Mouse (Mus musculus): Measurements from ENCODE around the gene Gdpd5. TPM values are rescaled to one million over a fixed set of nuclear protein-coding genes. Genes with fewer than 3 reads are reported as not detected.
"Not testable (repeated sequence)": the region's sequence is repeated elsewhere in the genome, so short reads cannot be mapped to it uniquely, and the experiment has no call there.

The Gdpd5 gene
- polyA plus RNA-seq, 1 experiment from 2014 or later = 13.9 TPM

DNA sequence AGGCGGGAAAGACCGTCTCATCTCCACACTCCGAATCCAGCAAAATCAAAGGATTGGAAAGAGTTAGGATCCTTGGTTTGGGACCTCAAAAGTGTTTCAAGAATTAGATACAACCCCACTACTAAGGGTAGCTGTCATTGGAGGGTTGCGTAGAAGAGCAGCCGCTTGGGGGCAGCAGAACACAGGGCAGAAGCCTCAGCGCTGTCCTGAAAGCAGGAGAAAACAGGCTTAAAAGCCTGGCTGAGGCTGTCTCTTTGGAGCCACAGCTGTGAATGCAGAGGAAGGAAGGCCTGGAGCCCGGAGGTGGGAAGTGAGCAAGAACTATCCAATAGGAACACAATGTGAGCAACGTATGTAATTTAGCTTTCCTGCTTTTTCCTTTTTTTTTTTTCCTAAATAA lies 119.0 kb downstream of the Gdpd5 start:
- ChIA-PET CTCF (interaction anchor here (0.7 to 3.8 kb wide), 17 partner anchors 10 to 209 kb away, joined by 3 to 30 read pairs (median 4); no protein-coding TSS in a partner anchor), POLR2A (no interaction called here)
- H3K27me3 ChIP-seq = no peaks in the 10 kb centered on the region
- DNase-seq (ENCODE audit: low read depth, low spot score) (no peak), ATAC-seq (peak; percentile 54)
- peak; percentile 96 for TF ChIP-seq CTCF (IDR thresholded peaks at IDR 0.05)
- in situ Hi-C loops (cut with MboI; ENCODE audit: low pct_unique_long_range_greater_than_20kb) = loop anchor here (5.0 kb wide), 3 partner anchors 57 to 302 kb away; no protein-coding TSS in a partner anchor

DNA sequence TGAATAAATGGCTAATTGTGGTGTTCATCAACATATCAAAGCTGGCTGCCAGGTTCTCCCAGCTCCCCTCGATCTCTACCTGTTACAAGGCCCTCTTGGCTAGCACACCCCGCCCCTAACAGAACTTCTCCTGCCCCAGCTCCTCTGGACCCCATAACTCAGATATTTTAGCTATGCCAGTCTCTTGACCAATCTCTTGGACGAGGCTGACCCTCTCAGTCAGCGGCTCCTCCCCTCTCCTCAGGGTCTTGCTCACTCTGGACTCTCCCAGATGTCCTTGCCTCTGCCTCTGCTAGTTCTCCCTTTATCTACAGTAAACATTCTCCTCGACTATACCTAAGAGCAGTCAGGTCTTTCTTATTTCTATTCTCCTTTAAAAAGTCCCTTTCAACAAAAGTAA lies 119.4 kb downstream of the Gdpd5 start:
- DNase-seq (ENCODE audit: low read depth, low spot score) = no peak
- POLR2A ChIA-PET = no interaction called here

GRCm38 (mm10) chr7:99501148-99501547 lies 119.9 kb downstream of the Gdpd5 start:
- in situ Hi-C loops (cut with MboI; ENCODE audit: low pct_unique_long_range_greater_than_20kb) = loop anchor here (5.0 kb wide), 3 partner anchors 56 to 301 kb away; no protein-coding TSS in a partner anchor
- TF ChIP-seq CTCF (IDR thresholded peaks at IDR 0.05) = no peak
- H3K27me3 ChIP-seq = no peaks in the 10 kb centered on the region
- CTCF ChIA-PET = interaction anchor here (1.0 to 3.8 kb wide), 8 partner anchors 9 to 208 kb away, joined by 4 to 30 read pairs (median 6); no protein-coding TSS in a partner anchor
- no peak for DNase-seq (ENCODE audit: low read depth, low spot score)
- POLR2A ChIA-PET = no interaction called here
- ATAC-seq = no peak

More for the DNA sequence above, 119.4 kb downstream of the Gdpd5 start:
- CTCF ChIA-PET = interaction anchor here (1.0 to 3.8 kb wide), 15 partner anchors 9 to 209 kb away, joined by 3 to 30 read pairs (median 4); no protein-coding TSS in a partner anchor
- TF ChIP-seq CTCF (IDR thresholded peaks at IDR 0.05) = no peak
- no peaks in the 10 kb centered on the region for H3K27me3 ChIP-seq
- in situ Hi-C loops (cut with MboI; ENCODE audit: low pct_unique_long_range_greater_than_20kb) = loop anchor here (5.0 kb wide), 3 partner anchors 57 to 302 kb away; no protein-coding TSS in a partner anchor
- ATAC-seq = no peak

GRCm38 (mm10) chr7:99504556-99504955 lies 123.3 kb downstream of the Gdpd5 start:
- DNase-seq (ENCODE audit: low read depth, low spot score) (no peak), ATAC-seq (no peak)
- no peak for TF ChIP-seq CTCF (IDR thresholded peaks at IDR 0.05)
- no peaks in the 10 kb centered on the region for H3K27me3 ChIP-seq
- ChIA-PET POLR2A (no interaction called here), CTCF (no interaction called here)
- in situ Hi-C loops (cut with MboI; ENCODE audit: low pct_unique_long_range_greater_than_20kb) = loop anchor here (5.0 kb wide), 3 partner anchors 53 to 298 kb away; no protein-coding TSS in a partner anchor

GRCm38 (mm10) chr7:99508187-99508586 lies 127.0 kb downstream of the Gdpd5 start:
- ATAC-seq; H3K27me3 ChIP-seq; DNase-seq (ENCODE audit: low read depth, low spot score); POLR2A ChIA-PET; in situ Hi-C loops (cut with MboI; ENCODE audit: low pct_unique_long_range_greater_than_20kb): not testable (repeated sequence)
- CTCF ChIA-PET = interaction anchor here (2.9 kb wide), 1 partner anchor 8 kb away, joined by 12 read pairs; no protein-coding TSS in a partner anchor

GRCm38 (mm10) chr7:99510087-99510501 lies 128.9 kb downstream of the Gdpd5 start:
- DNase-seq (ENCODE audit: low read depth, low spot score) = no peak
- no peak for TF ChIP-seq CTCF (IDR thresholded peaks at IDR 0.05)
- ChIA-PET POLR2A (no interaction called here), CTCF (interaction anchor here (1.9 to 2.9 kb wide), 2 partner anchors 10 to 46 kb away, joined by 6 to 12 read pairs; no protein-coding TSS in a partner anchor)
- no peak for ATAC-seq
- in situ Hi-C loops (cut with MboI; ENCODE audit: low pct_unique_long_range_greater_than_20kb) = no loop called here
- no peaks in the 10 kb centered on the region for H3K27me3 ChIP-seq

Other genes starting within 250 kb of the Gdpd5 start
- 29.6 TPM for gene Uvrag, start 240.3 kb upstream of the Gdpd5 start, polyA plus RNA-seq (2021)
- gene Dgat2, start 198.7 kb upstream of the Gdpd5 start, polyA plus RNA-seq (2021) = 3.7 TPM
- not detected for gene Mogat2, start 142.8 kb upstream of the Gdpd5 start, polyA plus RNA-seq (2021)
- gene Map6, start 114.0 kb upstream of the Gdpd5 start, polyA plus RNA-seq (2021) = 15.8 TPM
- 662 TPM for gene Serpinh1, start 28.2 kb upstream of the Gdpd5 start, polyA plus RNA-seq (2021)
- 0.09 TPM for gene Klhl35, start 84.6 kb downstream of the Gdpd5 start, polyA plus RNA-seq (2021)
- 1,216 TPM for gene Rps3, start 102.3 kb downstream of the Gdpd5 start, polyA plus RNA-seq (2021)
- gene Arrb1, start 154.1 kb downstream of the Gdpd5 start, polyA plus RNA-seq (2021) = 11.7 TPM
- gene Tpbgl, start 245.7 kb downstream of the Gdpd5 start, polyA plus RNA-seq (2021) = 0.03 TPM

Measured in Patski (cell line).